Mouse (Mus musculus): ENCODE measurements around the gene Hdac10.

- TF ChIP-seq EP300 (optimal IDR thresholded peaks at IDR 0.05): no peak
- TF ChIP-seq CTCF (IDR thresholded peaks at IDR 0.05; ENCODE audit: low read depth): no peak
These were observed 49.2 kb upstream of the Hdac10 start for GRCm38 (mm10) chr15:89177576-89178259.

Measured in stomach, postnatal 0 days (tissue).